In the genomic region with DNA sequence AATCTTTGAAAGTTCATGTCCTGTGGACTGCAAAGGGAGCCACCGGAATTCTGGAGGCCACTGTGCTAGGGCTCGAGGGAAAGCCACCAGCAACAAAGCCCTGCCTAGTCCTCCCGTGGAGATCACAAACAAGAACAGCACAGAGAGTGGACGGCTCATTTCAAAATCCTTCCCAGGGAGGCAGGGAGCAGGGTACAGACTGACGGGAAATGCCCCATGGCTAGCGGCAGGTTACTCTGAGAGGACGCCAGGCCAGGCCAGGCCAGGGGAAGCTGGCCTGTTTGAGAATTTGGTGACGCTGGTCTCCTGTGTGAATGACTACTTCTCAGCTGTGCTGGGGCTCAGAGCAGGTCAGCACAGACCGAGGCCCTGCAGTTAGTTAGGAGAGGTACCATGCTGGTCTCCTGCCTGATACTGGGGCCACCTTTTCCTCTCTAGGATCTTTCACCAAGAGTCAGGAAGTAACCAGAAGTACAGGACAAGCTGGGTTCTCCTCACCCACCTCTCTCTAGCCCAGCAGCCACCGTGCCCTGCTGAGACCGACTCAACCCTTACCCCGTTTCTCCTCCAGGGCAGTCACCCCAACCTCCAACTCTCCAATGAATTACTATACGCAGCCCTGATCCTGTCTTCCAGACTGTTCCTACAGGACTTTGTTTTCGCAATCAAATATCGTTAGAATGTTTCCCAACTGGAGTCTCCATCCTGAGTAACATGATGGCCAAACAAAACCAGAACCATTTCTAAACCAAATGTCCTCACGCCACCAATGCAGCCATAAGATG, we compare ENCODE assay signal across 21 mouse cellular contexts. TPM values are rescaled to one million over a fixed set of nuclear protein-coding genes. Genes with fewer than 3 reads are reported as not detected.
DNase-seq lines count a peak whose midpoint lies in the region; ATAC-seq and TF ChIP-seq lines count a peak whose summit lies in the region.
"Had no signal": no experiment of that assay in that cellular context is flagged by ENCODE, and none has a peak within 500 bp of the region (broad histone marks: within the 10 kb centered on the region; RNA-seq: fewer than 3 reads in every experiment).

No protein-coding gene starts in this region.

- TF ChIP-seq EP300 in liver, embryonic 14.5 days (IDR thresholded peaks at IDR 0.05; ENCODE audit: low read depth): no peak

- H3K4me3 ChIP-seq in forebrain, embryonic 13.5 days: no peak overlapping the region
- no peak overlapping the region for H3K4me3 ChIP-seq in forebrain, embryonic 10.5 days
- no peak overlapping the region for H3K4me3 ChIP-seq in kidney, adult 2 months (ENCODE audit: insufficient read depth, low read depth, low read length)
- H3K4me3 ChIP-seq in liver, embryonic 14.5 days (ENCODE audit: insufficient read depth in 1 of 2, low read depth in 2 of 2, low read length in 2 of 2): no peak overlapping the region
- no peak overlapping the region for H3K4me3 ChIP-seq in liver, embryonic 12.5 days
- H3K4me3 ChIP-seq: embryonic facial prominence, embryonic 12.5 days; forebrain, embryonic 12.5 days; heart, embryonic 13.5 days; hindbrain, embryonic 15.5 days had no signal

- 86% methylated on average over 16 of the region's 16 CpGs for WGBS in forebrain, embryonic 13.5 days
- 91% methylated on average over 16 of the region's 16 CpGs for WGBS in forebrain, embryonic 10.5 days
- 67% methylated on average over 16 of the region's 16 CpGs for whole genome bisulfite sequencing in kidney, adult 2 months
- WGBS in liver, embryonic 14.5 days (ENCODE audit: insufficient replicate concordance): 80% methylated on average over 16 of the region's 16 CpGs
- WGBS in liver, embryonic 12.5 days (ENCODE audit: insufficient replicate concordance): 84% methylated on average over 16 of the region's 16 CpGs

- H3K9me3 ChIP-seq in forebrain, embryonic 13.5 days (replicated peaks): no peaks in the 10 kb centered on the region
- H3K9me3 ChIP-seq in forebrain, embryonic 10.5 days: no peaks in the 10 kb centered on the region
- H3K9me3 ChIP-seq in liver, embryonic 14.5 days (ENCODE audit: control insufficient read depth, low read length): no peaks in the 10 kb centered on the region
- no peaks in the 10 kb centered on the region for H3K9me3 ChIP-seq in liver, embryonic 12.5 days (replicated peaks)
- H3K9me3 ChIP-seq: embryonic facial prominence, embryonic 12.5 days; forebrain, embryonic 12.5 days; heart, embryonic 13.5 days; hindbrain, embryonic 15.5 days had no signal

- peaks cover 71% of the 10 kb centered on the region for H3K36me3 ChIP-seq in forebrain, embryonic 13.5 days (ENCODE audit: poor library complexity, severe bottlenecking)
- peaks cover 84% of the 10 kb centered on the region for H3K36me3 ChIP-seq in forebrain, embryonic 10.5 days (replicated peaks)
- H3K36me3 ChIP-seq in kidney, adult 2 months (ENCODE audit: control insufficient read depth, insufficient read depth, low read length): peaks cover 3% of the 10 kb centered on the region
- H3K36me3 ChIP-seq in liver, embryonic 14.5 days (replicated peaks; ENCODE audit: control insufficient read depth, insufficient read depth, low read depth): peaks cover 4% of the 10 kb centered on the region
- H3K36me3 ChIP-seq in liver, embryonic 12.5 days: peaks cover 83% of the 10 kb centered on the region

- no peak overlapping the region for H3K27ac ChIP-seq in forebrain, embryonic 13.5 days
- no peak overlapping the region for H3K27ac ChIP-seq in forebrain, embryonic 10.5 days
- H3K27ac ChIP-seq in kidney, adult 2 months (ENCODE audit: insufficient read depth, low read depth, low read length): no peak overlapping the region; the same call in 1 of the 2 replicates
- H3K27ac ChIP-seq in liver, embryonic 14.5 days: no peak overlapping the region
- no peak overlapping the region for H3K27ac ChIP-seq in liver, embryonic 12.5 days
- H3K27ac ChIP-seq: embryonic facial prominence, embryonic 12.5 days; forebrain, embryonic 12.5 days; heart, embryonic 13.5 days; hindbrain, embryonic 15.5 days had no signal

- H3K9ac ChIP-seq in forebrain, embryonic 13.5 days: 0 out of 2 replicates have a peak overlapping the region, but pooled peaks have one; percentile 8
- no peak overlapping the region for H3K9ac ChIP-seq in liver, embryonic 14.5 days (replicated peaks)
- no peak overlapping the region for H3K9ac ChIP-seq in liver, embryonic 12.5 days
- H3K9ac ChIP-seq: embryonic facial prominence, embryonic 12.5 days; forebrain, embryonic 12.5 days; forebrain, postnatal 0 days; heart, embryonic 13.5 days; hindbrain, embryonic 15.5 days had no signal

- no peak for DNase-seq in forebrain, embryonic 10.5 days (ENCODE audit: extremely low spot score, low spot score)
- peak; percentile 50 for DNase-seq in kidney, adult 2 months
- DNase-seq in kidney, postnatal 14 days: no peak
- no peak for DNase-seq in liver, embryonic 14.5 days (ENCODE audit: low read depth in 3 of 3, low spot score in 3 of 3)
- peak; percentile 48 for DNase-seq in adipocyte (ENCODE audit: low spot score)
- no peak for DNase-seq in layer of hippocampus, postnatal 10 days (ENCODE audit: low spot score in 2 of 2)
- DNase-seq: adrenal gland, adult 2 months; adrenal gland, postnatal 25 days; cerebellum, adult 8-10 months; cerebellum, postnatal 25 days; forebrain, postnatal 0 days; gastrocnemius, postnatal 14 days; heart, postnatal 36 days had no signal

- peaks cover under 1% of the 10 kb centered on the region; the same call in 1 of the 2 replicates for H3K4me1 ChIP-seq in forebrain, embryonic 13.5 days
- H3K4me1 ChIP-seq in forebrain, embryonic 10.5 days: peaks cover 4% of the 10 kb centered on the region; the same call in 1 of the 2 replicates
- peaks cover 19% of the 10 kb centered on the region for H3K4me1 ChIP-seq in kidney, adult 2 months (ENCODE audit: control insufficient read depth, insufficient read depth, low read length)
- no peaks in the 10 kb centered on the region for H3K4me1 ChIP-seq in liver, embryonic 14.5 days (replicated peaks; ENCODE audit: control insufficient read depth in 2 of 2, insufficient read depth in 2 of 2, low read length in 1 of 2)
- peaks cover 16% of the 10 kb centered on the region for H3K4me1 ChIP-seq in liver, embryonic 12.5 days
- H3K4me1 ChIP-seq: embryonic facial prominence, embryonic 12.5 days; forebrain, embryonic 12.5 days; hindbrain, embryonic 15.5 days had no signal

- no peak for TF ChIP-seq POLR2A in kidney, adult 2 months (IDR thresholded peaks at IDR 0.05; ENCODE audit: low read depth, low read length)

- H3K27me3 ChIP-seq in forebrain, embryonic 13.5 days: peaks cover 3% of the 10 kb centered on the region; the same call in 1 of the 2 replicates
- H3K27me3 ChIP-seq in forebrain, embryonic 10.5 days (ENCODE audit: poor library complexity, severe bottlenecking): no peaks in the 10 kb centered on the region
- H3K27me3 ChIP-seq in kidney, adult 2 months (replicated peaks; ENCODE audit: control insufficient read depth, insufficient read depth, low read length): no peaks in the 10 kb centered on the region
- H3K27me3 ChIP-seq in liver, embryonic 14.5 days (ENCODE audit: control insufficient read depth, insufficient read depth, low read length): no peaks in the 10 kb centered on the region
- no peaks in the 10 kb centered on the region for H3K27me3 ChIP-seq in liver, embryonic 12.5 days (replicated peaks)
- H3K27me3 ChIP-seq: embryonic facial prominence, embryonic 12.5 days; heart, embryonic 13.5 days; Patski had no signal

- no peak for TF ChIP-seq CTCF in kidney, adult 2 months (conservative IDR thresholded peaks at IDR 0.05; ENCODE audit: insufficient read depth, insufficient read length, low read depth, low read length)
- TF ChIP-seq CTCF in liver, embryonic 14.5 days (IDR thresholded peaks at IDR 0.05; ENCODE audit: low read depth): no peak

- H3K4me2 ChIP-seq in forebrain, embryonic 13.5 days: no peak overlapping the region
- no peak overlapping the region for H3K4me2 ChIP-seq in liver, embryonic 14.5 days (ENCODE audit: low read depth)
- no peak overlapping the region for H3K4me2 ChIP-seq in liver, embryonic 12.5 days
- H3K4me2 ChIP-seq: embryonic facial prominence, embryonic 12.5 days; forebrain, embryonic 12.5 days; heart, embryonic 13.5 days; hindbrain, embryonic 15.5 days had no signal

- no peak for ATAC-seq in forebrain, embryonic 13.5 days
- ATAC-seq in liver, embryonic 14.5 days (ENCODE audit: insufficient read depth): peak; percentile 9; the same call in 1 of the 2 replicates
- ATAC-seq in liver, embryonic 12.5 days: no peak
- ATAC-seq: activated CD4-positive, CD25-positive, alpha-beta regulatory T cell, adult 4 months; forebrain, postnatal 0 days; Patski had no signal

RNA-seq across cellular contexts. Expression of a gene that starts 6.2 kb away (rescaled TPM):
- 12.4 and 13.4 TPM in 2 replicates for polyA plus RNA-seq in forebrain, embryonic 13.5 days (2015; fragmentation: Nextera tagmentation; extraction: Ambion mirVana)
- 20.3 and 23.8 TPM in 2 replicates for polyA plus RNA-seq in forebrain, embryonic 10.5 days (2016; fragmentation: Nextera tagmentation; extraction: Ambion mirVana)
- 138 and 144 TPM in 2 replicates for polyA plus RNA-seq in kidney, adult 2 months (2012; rRNA removed)
- 21.1 and 25.6 TPM in 2 replicates for polyA plus RNA-seq in liver, embryonic 14.5 days (2012; rRNA removed)
- 24.3 and 25.6 TPM in 2 replicates for polyA plus RNA-seq in liver, embryonic 14.5 days (2014; fragmentation: Nextera tagmentation; extraction: Ambion mirVana)
- polyA plus RNA-seq in liver, embryonic 12.5 days (2016; fragmentation: Nextera tagmentation; extraction: Ambion mirVana): 26.6 and 27.1 TPM in 2 replicates
- total RNA-seq in layer of hippocampus, postnatal 10 days (2021): 10 to 100 TPM; 19.4 to 19.7 TPM

RNA-seq across cellular contexts. Expression of a gene that starts 9.2 kb away (rescaled TPM):
- polyA plus RNA-seq in forebrain, embryonic 13.5 days (2015; fragmentation: Nextera tagmentation; extraction: Ambion mirVana): 37.6 and 37.8 TPM in 2 replicates
- polyA plus RNA-seq in forebrain, embryonic 10.5 days (2016; fragmentation: Nextera tagmentation; extraction: Ambion mirVana): 25.6 and 26.2 TPM in 2 replicates
- polyA plus RNA-seq in kidney, adult 2 months (2012; rRNA removed): 144 and 172 TPM in 2 replicates
- polyA plus RNA-seq in liver, embryonic 14.5 days (2012; rRNA removed): 7.4 and 10.5 TPM in 2 replicates
- 8.5 and 9.4 TPM in 2 replicates for polyA plus RNA-seq in liver, embryonic 14.5 days (2014; fragmentation: Nextera tagmentation; extraction: Ambion mirVana)
- 15.7 and 17.2 TPM in 2 replicates for polyA plus RNA-seq in liver, embryonic 12.5 days (2016; fragmentation: Nextera tagmentation; extraction: Ambion mirVana)
- total RNA-seq in layer of hippocampus, postnatal 10 days (2021): 10 to 100 TPM; 52.2 to 59.5 TPM

RNA-seq across cellular contexts. Expression of a gene that starts 15.1 kb away (rescaled TPM):
- polyA plus RNA-seq in forebrain, embryonic 13.5 days (2015; fragmentation: Nextera tagmentation; extraction: Ambion mirVana): 23.6 and 29.8 TPM in 2 replicates
- polyA plus RNA-seq in forebrain, embryonic 10.5 days (2016; fragmentation: Nextera tagmentation; extraction: Ambion mirVana): 29.6 and 35.0 TPM in 2 replicates
- polyA plus RNA-seq in kidney, adult 2 months (2012; rRNA removed): 16.9 and 17.7 TPM in 2 replicates
- 9.2 and 17.2 TPM in 2 replicates for polyA plus RNA-seq in liver, embryonic 14.5 days (2012; rRNA removed)
- polyA plus RNA-seq in liver, embryonic 14.5 days (2014; fragmentation: Nextera tagmentation; extraction: Ambion mirVana): 6.4 and 7.2 TPM in 2 replicates
- 14.0 and 14.7 TPM in 2 replicates for polyA plus RNA-seq in liver, embryonic 12.5 days (2016; fragmentation: Nextera tagmentation; extraction: Ambion mirVana)
- 10 to 100 TPM; 48.1 to 49.1 TPM for total RNA-seq in layer of hippocampus, postnatal 10 days (2021)

RNA-seq across cellular contexts. Expression of a gene that starts 15.2 kb away (rescaled TPM):
- polyA plus RNA-seq in forebrain, embryonic 13.5 days (2015; fragmentation: Nextera tagmentation; extraction: Ambion mirVana): 81.6 and 87.1 TPM in 2 replicates
- polyA plus RNA-seq in forebrain, embryonic 10.5 days (2016; fragmentation: Nextera tagmentation; extraction: Ambion mirVana): 106 TPM in 2 replicates
- polyA plus RNA-seq in kidney, adult 2 months (2012; rRNA removed): 51.7 and 53.1 TPM in 2 replicates
- 16.2 and 24.1 TPM in 2 replicates for polyA plus RNA-seq in liver, embryonic 14.5 days (2012; rRNA removed)
- polyA plus RNA-seq in liver, embryonic 14.5 days (2014; fragmentation: Nextera tagmentation; extraction: Ambion mirVana): 52.6 and 53.3 TPM in 2 replicates
- polyA plus RNA-seq in liver, embryonic 12.5 days (2016; fragmentation: Nextera tagmentation; extraction: Ambion mirVana): 83.1 and 87.3 TPM in 2 replicates
- total RNA-seq in layer of hippocampus, postnatal 10 days (2021): 10 to 100 TPM; 50.2 to 54.2 TPM

RNA-seq across cellular contexts. Expression of a gene that starts 54.7 kb away (rescaled TPM):
- polyA plus RNA-seq in forebrain, embryonic 13.5 days (2015; fragmentation: Nextera tagmentation; extraction: Ambion mirVana): 161 and 179 TPM in 2 replicates
- 281 and 299 TPM in 2 replicates for polyA plus RNA-seq in forebrain, embryonic 10.5 days (2016; fragmentation: Nextera tagmentation; extraction: Ambion mirVana)
- polyA plus RNA-seq in kidney, adult 2 months (2012; rRNA removed): 32.9 and 33.5 TPM in 2 replicates
- 96.0 and 109 TPM in 2 replicates for polyA plus RNA-seq in liver, embryonic 14.5 days (2012; rRNA removed)
- 118 and 125 TPM in 2 replicates for polyA plus RNA-seq in liver, embryonic 14.5 days (2014; fragmentation: Nextera tagmentation; extraction: Ambion mirVana)
- 202 and 216 TPM in 2 replicates for polyA plus RNA-seq in liver, embryonic 12.5 days (2016; fragmentation: Nextera tagmentation; extraction: Ambion mirVana)
- 10 to 100 TPM; 48.9 to 56.3 TPM for total RNA-seq in layer of hippocampus, postnatal 10 days (2021)

Comparison
In these comparisons a context has a peak if more than half of its experiments do, and no peak if none do; other contexts are left out.
1. DNase-seq: peak in kidney, adult 2 months (single experiment) and adipocyte (single experiment); none in forebrain, embryonic 10.5 days (single experiment), kidney, postnatal 14 days (single experiment), liver, embryonic 14.5 days (0 of 3) and layer of hippocampus, postnatal 10 days (0 of 2).